Mouse (Mus musculus): ENCODE results near the gene Dgat2. TPM values are rescaled to one million over a fixed set of nuclear protein-coding genes. Genes with fewer than 3 reads are reported as not detected.

Dgat2 gene
- 10 to 100 TPM; 34.1 to 57.3 TPM for total RNA-seq (2021)
- long read RNA-seq, experiment 1, transcript Dgat2-201 (8 exons, 2,262 nt): major isoform, 66 of 93 reads
- long read RNA-seq, experiment 1, partial matches to known transcripts: 18 of 93 reads
- long read RNA-seq, experiment 1, other reads (novel, unspliced or antisense): 9 of 93 reads
- long read RNA-seq, experiment 2, transcript Dgat2-201 (8 exons, 2,262 nt): major isoform, 160 of 213 reads
- long read RNA-seq, experiment 2, partial matches to known transcripts: 48 of 213 reads
- long read RNA-seq, experiment 2, other reads (novel, unspliced or antisense): 5 of 213 reads

- peak; percentile 86 for DNase-seq
Measured at GRCm38 (mm10) chr7:99182432-99183172, at the start of gene Dgat2. TSS of gene Dgat2 (minus strand) at chr7:99182719.

GRCm38 (mm10) chr7:99230061-99230747 lies 47.7 kb upstream of the Dgat2 start:
- DNase-seq: no peak

DNA sequence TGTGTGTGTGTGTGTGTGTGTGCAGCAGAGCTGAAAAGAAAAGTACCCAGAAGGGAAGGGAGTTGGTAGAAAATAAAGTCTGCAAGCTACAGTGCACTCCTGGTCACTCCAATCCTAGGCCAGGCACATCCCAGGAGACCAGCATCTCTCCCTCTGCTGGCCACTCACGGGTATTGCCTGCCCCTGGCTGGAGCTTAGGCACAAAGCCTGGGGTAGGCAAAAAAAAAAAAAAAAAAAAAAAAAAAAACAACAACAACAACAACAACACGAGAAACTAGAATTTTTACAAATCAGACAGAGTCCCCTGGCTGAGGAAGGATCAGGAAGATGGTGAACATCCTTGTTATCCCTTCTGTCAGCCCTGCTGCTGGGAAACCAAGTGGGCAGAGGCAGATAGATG lies 46.9 kb upstream of the Dgat2 start:
- no peak for DNase-seq

GRCm38 (mm10) chr7:99228825-99229224 lies 46.3 kb upstream of the Dgat2 start:
- no peak for DNase-seq

DNA sequence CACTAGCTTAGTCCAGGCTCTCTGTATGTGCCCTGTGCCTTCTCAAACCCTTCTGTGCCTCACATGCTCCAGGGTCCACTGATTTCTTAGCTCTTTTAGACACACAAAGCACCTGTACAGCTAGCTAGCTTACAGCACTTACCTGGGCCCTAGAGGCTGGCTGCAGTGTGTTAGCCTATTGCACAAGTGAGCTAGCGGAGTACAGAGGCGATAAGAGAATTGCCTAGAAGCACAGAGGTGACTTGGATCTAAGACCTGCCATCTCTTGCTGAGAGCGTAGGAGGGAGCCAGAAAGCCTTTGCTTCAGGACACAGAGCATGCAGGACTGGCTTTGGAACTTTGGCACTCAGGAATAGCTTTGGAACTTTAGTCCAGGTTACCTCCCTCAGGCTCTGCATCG lies 44.7 kb upstream of the Dgat2 start:
- DNase-seq: no peak

DNA sequence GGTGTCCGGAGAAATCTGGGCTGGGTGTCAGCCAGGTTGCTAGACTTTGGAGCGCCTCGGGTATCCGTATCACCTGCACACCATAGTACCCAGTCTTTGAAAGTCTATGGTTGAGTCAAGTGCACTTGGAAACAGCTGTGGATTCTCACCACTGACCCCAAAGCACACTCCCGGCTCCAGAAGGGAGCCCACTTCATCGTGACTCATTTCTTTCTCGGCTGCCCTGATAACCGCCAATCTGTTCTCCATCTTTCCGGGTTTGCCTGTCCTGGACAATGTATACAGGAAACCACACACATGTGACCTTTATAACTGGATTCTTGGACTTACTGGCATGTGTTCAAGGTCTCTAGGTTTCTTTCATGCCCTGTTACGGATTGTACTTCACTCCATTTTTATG lies 44.1 kb upstream of the Dgat2 start:
- no peak for DNase-seq

DNA sequence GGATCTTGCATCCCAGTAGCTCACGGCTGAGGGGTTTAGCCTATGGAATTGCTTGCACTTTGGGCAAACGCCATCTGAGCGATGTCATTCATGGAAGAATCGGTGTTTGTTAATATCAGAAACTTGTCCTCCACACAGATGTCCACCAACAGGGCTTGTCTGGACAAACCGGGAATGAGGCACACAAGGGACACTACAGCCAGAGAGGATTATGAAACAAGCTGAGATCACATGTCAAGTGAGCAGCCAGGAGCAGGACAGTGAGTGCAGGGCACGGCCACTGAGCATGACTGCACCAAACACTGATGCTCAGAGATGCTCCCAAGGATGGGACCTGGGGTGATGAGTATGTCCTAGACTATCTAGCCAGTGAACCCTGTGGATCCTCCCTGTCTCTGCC lies 42.9 kb upstream of the Dgat2 start:
- DNase-seq: peak; percentile 54

DNA sequence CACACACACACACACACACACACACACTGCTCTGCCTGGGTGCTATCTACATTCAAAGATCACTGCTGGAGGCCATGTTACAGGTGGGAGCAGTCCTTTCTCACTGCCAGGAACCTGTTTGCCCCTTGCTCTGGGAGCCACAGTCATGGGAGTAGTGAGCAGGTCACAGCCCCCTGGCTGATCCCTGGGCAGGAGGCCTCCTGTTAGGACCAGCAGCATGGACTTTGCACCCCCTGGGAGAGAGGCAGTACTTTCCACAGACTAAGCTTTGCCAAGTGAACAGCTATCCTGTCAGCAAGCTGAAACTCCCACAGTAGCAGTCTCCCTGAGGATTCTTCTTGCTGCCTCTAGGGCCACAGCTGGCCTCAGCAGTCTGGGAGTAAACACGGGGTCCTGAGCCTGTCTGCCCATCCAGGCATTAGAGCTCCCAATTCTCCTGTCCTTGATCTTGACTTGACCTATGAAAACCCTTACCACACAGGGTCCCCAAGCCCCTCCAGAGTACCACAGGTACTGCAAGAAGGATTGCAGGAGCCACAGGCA lies 42.2 kb upstream of the Dgat2 start:
- DNase-seq: no peak

DNA sequence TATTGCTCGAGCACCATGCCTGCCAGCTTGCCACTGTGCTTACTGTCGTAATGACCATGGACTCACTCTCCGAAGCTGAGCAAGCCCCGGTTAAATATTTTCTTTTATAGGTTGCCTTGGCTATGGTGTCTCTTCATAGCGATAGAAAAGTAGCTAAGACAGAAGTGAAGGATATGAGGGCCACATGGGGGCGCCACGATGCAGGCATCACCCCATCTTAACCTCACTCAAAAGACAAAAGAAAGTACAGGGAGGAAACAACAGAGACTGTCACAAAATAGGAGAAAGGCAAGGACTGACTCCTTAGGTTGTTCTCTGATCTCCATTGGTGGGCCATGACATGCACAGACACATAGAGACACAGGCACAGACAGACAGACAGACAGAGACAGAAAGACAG lies 41.7 kb upstream of the Dgat2 start:
- DNase-seq: no peak

GRCm38 (mm10) chr7:99217338-99218074 lies 35.0 kb upstream of the Dgat2 start:
- peak; percentile 38 for DNase-seq

DNA sequence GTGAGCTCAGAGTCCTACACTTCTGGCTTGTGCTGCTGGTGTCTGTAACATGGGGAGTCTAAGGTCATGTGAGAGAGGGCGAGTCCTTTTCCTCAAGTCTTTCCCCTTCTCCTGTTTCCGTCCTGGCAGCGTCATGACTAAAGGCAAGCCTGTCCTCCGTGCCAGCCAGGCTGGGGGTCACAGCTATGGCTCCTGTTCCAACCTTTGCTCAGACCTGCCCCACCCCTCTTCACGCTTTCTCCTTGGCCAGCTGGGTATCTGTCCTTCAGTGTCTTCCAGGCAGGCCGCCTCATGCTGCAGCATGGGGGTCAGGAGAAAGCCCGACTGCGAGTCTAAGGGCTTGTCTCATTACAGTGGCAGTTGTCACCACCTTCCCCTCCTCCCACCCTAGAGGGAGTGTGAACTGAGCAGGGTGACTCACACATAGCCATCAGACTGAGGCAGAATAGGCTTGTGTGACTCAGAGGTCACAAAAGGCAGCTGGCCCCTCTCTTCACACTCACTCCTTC lies 32.9 kb upstream of the Dgat2 start:
- DNase-seq: peak; percentile 68

DNA sequence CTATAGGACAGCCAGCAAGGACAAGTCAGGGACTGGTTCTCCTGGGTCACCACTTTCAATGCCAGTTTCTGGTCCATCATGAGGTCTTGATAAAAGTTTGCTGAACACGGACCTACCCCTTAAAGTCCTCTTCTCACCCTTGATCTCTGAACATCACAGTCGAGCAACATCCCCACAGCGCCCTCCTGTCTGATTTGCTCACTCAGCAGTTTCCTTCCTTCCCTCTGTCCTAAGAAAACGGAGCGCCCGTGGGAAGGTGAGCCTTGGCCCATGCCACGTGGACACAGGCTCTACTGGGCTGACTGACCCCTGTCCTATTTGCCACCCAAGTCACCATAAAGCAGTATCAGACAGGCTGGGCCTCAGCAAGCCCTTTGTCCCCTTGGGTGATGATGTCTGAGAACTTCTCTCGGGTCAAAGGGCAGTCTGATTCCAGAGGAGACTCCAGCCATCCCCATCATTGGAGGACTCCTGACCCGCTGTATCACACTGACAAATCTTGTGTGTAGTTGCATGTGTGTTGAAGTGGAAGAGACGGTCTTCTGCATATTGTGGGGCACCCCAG lies 32.2 kb upstream of the Dgat2 start:
- no peak for DNase-seq

DNA sequence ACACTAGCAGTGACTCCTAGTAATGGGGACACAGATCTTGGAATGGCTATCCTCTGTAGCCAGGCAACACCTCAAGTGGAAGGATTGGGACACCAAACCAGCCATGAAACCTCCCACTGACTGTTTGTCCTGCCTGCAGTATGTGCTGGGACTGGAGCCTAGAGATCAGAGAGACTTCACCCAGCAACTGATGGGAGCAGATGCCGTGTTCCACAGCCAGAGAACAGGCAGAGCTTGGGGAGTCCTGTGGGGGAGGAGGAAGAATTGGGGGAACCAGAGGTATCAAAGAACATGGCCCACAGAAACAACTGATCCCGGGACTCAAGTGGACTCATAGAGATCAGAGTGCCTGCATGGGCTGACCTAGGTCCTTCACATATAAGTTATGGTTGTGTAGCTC lies 31.2 kb upstream of the Dgat2 start:
- no peak for DNase-seq

DNA sequence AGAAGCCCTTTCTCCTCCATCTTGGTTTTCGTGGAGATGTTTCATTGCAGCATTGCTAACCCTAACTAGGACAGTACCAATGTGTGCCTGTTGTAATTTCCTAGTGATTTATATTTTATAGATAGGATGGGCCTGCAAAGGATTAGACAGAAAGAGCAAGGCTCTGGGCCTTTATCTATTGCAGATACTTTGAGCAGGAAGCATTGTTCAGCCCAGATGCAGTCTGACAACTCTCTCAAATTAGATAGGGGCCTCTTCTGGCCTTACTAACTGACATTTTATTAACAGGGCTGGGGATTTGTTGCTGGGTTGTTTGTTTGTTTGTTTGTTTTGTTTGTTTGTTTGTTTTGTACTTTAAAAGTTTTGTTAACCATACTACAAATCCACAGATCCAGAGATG lies 30.5 kb upstream of the Dgat2 start:
- no peak for DNase-seq

- no peak for DNase-seq
Measured at GRCm38 (mm10) chr7:99208704-99209103, 26.2 kb upstream of the Dgat2 start.

- no peak for DNase-seq
Measured at GRCm38 (mm10) chr7:99206364-99206763, 23.8 kb upstream of the Dgat2 start.

DNA sequence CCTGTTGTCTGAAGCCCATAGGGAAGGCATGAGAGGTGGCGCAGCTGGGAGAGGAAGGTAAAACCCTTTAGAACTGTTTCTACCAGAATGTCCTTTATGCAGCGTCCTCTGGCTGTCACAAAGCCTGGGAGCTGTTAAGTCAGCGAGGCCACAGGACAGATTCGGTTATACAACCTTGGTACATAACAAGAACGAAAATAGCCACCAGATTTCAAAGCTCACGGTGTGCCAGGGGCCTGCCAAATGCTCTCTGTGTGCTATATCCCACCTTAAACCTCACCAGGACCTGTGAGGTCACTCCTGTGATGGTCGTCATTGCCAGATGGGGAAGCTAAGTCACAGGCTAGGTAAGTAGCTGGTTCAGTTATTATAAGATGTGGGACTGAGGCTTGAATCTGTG lies 19.6 kb upstream of the Dgat2 start:
- DNase-seq: peak; percentile 47

DNA sequence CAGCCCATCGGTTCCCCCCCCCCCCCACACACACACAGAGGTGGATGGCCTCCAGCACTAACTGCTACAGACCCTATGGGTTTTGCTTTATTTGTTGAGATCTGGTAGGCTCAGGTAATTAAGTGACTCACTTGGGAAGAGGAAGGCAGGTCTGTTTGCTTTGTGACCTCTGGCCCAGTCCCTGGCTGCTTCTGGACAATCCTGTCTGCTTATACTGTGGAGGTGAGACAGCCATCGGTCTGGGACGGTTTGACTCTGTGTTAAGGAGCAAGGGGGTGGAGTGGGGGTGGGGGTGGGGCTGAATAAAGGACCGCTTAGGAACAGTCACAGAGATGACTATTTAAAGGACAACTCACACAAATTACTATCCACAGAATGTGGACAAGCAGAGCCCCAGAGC lies 17.8 kb upstream of the Dgat2 start:
- no peak for DNase-seq

- DNase-seq: no peak
Measured at GRCm38 (mm10) chr7:99199451-99200175, 17.1 kb upstream of the Dgat2 start.

DNA sequence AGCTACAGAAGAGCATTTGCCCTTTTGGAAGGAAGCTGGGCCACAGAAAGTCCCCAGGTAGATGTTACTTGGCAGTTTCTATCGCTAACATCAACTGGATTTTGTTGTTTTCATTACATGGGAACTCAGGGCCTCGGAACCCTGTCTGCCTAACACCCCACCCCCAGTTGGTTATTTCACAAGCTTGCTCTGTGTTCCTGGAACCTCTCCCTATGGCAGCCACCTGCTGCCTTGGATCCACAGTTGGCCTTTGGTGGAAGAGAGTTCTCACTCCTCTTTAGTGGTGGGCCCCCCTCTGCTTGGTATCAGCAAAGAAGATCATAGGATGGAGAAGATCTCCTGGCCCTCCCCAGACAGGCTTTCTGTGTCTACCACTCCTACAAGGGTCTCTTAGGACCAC lies 16.3 kb upstream of the Dgat2 start:
- DNase-seq: no peak

- no peak for DNase-seq
Measured at GRCm38 (mm10) chr7:99194511-99194910, 12.0 kb upstream of the Dgat2 start.
